Mouse (Mus musculus) midbrain, postnatal 0 days (tissue): ENCODE results near the gene Cdk1. TPM values are rescaled to one million over a fixed set of nuclear protein-coding genes. Genes with fewer than 3 reads are reported as not detected.

Experiments used
- ATAC-seq: fragments of 200-750 bp; cut with Nextera tagmentation; 2 replicates; pipeline ENCODE4 v1.8.0; 2017; ENCODE audit warnings: moderate number of reproducible peaks, mild to moderate bottlenecking, moderate TSS enrichment, moderate library complexity; ENCODE audit not compliant: low FRiP score
- DNase-seq: peaks from one replicate; pipeline ENCODE4 v3.0.0-alpha.2; 2015; ENCODE audit warnings: low spot score
- H3K27ac ChIP-seq: fragments of 300-500 bp; sonication (generic); 2 replicates; pipeline ENCODE4 v1.5.1; 2014; ENCODE audit warnings: low read depth, mild to moderate bottlenecking, low read length, mixed read lengths
- H3K27me3 ChIP-seq: fragments of 300-500 bp; sonication (generic); 2 replicates; pipeline ENCODE4 v1.6.1; 2014; ENCODE audit warnings: low read length, control low read depth, mixed read lengths; ENCODE audit not compliant: insufficient read depth
- H3K36me3 ChIP-seq: fragments of 300-500 bp; sonication (generic); 2 replicates; pipeline ENCODE4 v1.6.1; 2014; ENCODE audit warnings: low read length, control low read depth, mixed read lengths; ENCODE audit not compliant: insufficient read depth
- H3K4me1 ChIP-seq: fragments of 300-500 bp; sonication (generic); 2 replicates; pipeline ENCODE4 v1.6.1; 2014; ENCODE audit warnings: mild to moderate bottlenecking, control low read depth, antibody characterized with exemption, low read length, mixed read lengths; ENCODE audit not compliant: insufficient read depth
- H3K4me2 ChIP-seq: fragments of 300-500 bp; sonication (generic); 2 replicates; pipeline ENCODE4 v1.6.1; 2014; ENCODE audit warnings: low read depth, mild to moderate bottlenecking, low read length, mixed read lengths; ENCODE audit not compliant: poor library complexity, severe bottlenecking
- H3K4me3 ChIP-seq: fragments of 300-500 bp; sonication (generic); 2 replicates; pipeline ENCODE4 v1.5.1; 2014; ENCODE audit warnings: low read depth, mild to moderate bottlenecking, low read length, moderate library complexity
- H3K9ac ChIP-seq: fragments of 300-500 bp; sonication (generic); replicated peaks from 2 replicates; pipeline ENCODE4 v1.6.1; 2014; ENCODE audit warnings: mild to moderate bottlenecking, low read length, moderate library complexity, mixed read lengths; ENCODE audit not compliant: poor library complexity, severe bottlenecking
- H3K9me3 ChIP-seq: fragments of 300-500 bp; sonication (generic); 2 replicates; pipeline ENCODE4 v1.6.1; 2016; ENCODE audit warnings: low read length, control low read depth
- CTCF ChIP-seq: IDR thresholded peaks from 2 replicates; pipeline ENCODE4 v1.5.1; 2016; ENCODE audit warnings: antibody characterized with exemption, mild to moderate bottlenecking
- WGBS: fragments of 180-500 bp; shearing (Covaris S2); extraction: QIAGEN DNeasy Blood & Tissue Kit; methylation state at CpG from one replicate; pipeline ENCODE4 v1.1.7; 2014; 5-methylcytosine and 5-hydroxymethylcytosine counted together
- polyA plus RNA-seq: library from polyadenylated mRNA; unstranded; fragments of >200 nt; fragmentation: Nextera tagmentation; extraction: Ambion mirVana; gene quantifications from 2 replicates; pipeline ENCODE4 v1.2.1, GENCODE M21; 2015
- total RNA-seq: library from RNA; depleted of rRNA; stranded (reverse); fragments of >200 nt; gene quantifications from 2 replicates; pipeline ENCODE4 v1.2.3, GENCODE M21; 2014

Gene Cdk1
- total and polyA plus RNA-seq, 2 experiments from 2014 or later: 25.5 to 38.1 TPM

- Histone ChIP-seq H3K27me3 (no peaks in the 10 kb centered on the region), H3K36me3 (no peaks in the 10 kb centered on the region), H3K4me2 (no peak overlapping the region), H3K27ac (no peak overlapping the region), H3K4me3 (no peak overlapping the region), H3K9ac (no peak overlapping the region), H3K4me1 (no peaks in the 10 kb centered on the region), H3K9me3 (no peaks in the 10 kb centered on the region)
- 47% methylated on average over 5 of the region's 5 CpGs for WGBS
- DNase-seq (peak; percentile 76), ATAC-seq (no peak)
- peak; percentile 83 for TF ChIP-seq CTCF
These were observed 45.7 kb downstream of the Cdk1 start for GRCm38 (mm10) chr10:69307067-69307466.

DNA sequence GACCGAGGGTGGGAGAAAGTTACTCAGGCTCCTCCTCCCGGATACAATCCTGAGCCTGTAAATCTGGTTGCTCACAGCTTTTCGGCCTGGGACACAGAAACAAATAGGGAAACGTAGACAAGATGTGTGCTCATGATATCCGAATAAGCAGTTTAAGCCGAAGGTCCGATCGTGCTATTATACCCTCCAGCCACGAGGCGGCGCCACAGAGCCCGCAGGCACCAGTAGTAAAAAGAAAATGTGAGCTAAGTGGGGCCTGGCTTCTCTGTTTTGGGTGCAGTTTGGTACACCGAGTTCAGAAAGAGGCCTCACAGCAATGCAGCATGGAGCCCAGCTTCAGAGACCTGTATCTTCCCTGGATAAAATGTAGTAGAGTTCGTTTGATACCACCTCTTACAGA is 46.5 kb downstream of the Cdk1 start:
- peak; percentile 66 for TF ChIP-seq CTCF
- no peak for ATAC-seq
- no peak overlapping the region for H3K9ac ChIP-seq
- no peaks in the 10 kb centered on the region for H3K36me3 ChIP-seq
- no peaks in the 10 kb centered on the region for H3K4me1 ChIP-seq
- H3K4me3 ChIP-seq: no peak overlapping the region
- no peaks in the 10 kb centered on the region for H3K27me3 ChIP-seq
- 72% methylated on average over 14 of the region's 14 CpGs for WGBS
- H3K9me3 ChIP-seq: no peaks in the 10 kb centered on the region
- H3K27ac ChIP-seq: no peak overlapping the region
- H3K4me2 ChIP-seq: no peak overlapping the region
- no peak for DNase-seq

DNA sequence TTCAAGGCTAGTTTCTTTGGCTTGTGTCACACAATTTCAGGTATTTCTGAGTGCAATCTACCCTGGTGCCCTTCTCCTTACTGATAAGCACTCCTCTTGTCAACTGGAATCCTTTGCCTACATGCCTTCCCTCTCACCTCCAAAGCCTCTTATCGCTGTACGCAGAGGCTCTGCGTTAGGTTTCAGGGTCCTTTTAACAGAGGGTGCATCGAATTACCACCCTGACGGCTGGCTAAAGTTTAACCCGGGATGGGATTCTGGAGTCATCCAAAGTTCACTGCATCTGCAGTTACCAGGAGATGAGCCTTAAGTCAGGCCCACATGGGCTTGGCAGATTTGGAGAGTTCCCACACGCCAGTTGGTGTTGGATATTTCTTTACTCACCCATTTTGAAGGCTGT is 47.1 kb downstream of the Cdk1 start:
- no peak overlapping the region for H3K27ac ChIP-seq
- 82% methylated on average over 7 of the region's 7 CpGs for WGBS
- no peak overlapping the region for H3K9ac ChIP-seq
- H3K4me2 ChIP-seq: no peak overlapping the region
- no peaks in the 10 kb centered on the region for H3K9me3 ChIP-seq
- ATAC-seq: no peak
- H3K4me3 ChIP-seq: no peak overlapping the region
- no peak for DNase-seq
- TF ChIP-seq CTCF: no peak
- H3K4me1 ChIP-seq: no peaks in the 10 kb centered on the region
- H3K27me3 ChIP-seq: no peaks in the 10 kb centered on the region
- no peaks in the 10 kb centered on the region for H3K36me3 ChIP-seq

GRCm38 (mm10) chr10:69304819-69305218 is 47.9 kb downstream of the Cdk1 start:
- H3K4me3 ChIP-seq: no peak overlapping the region
- 88% methylated on average over 3 of the region's 3 CpGs for WGBS
- DNase-seq (no peak), ATAC-seq (no peak)
- no peaks in the 10 kb centered on the region for H3K9me3 ChIP-seq
- no peaks in the 10 kb centered on the region for H3K27me3 ChIP-seq
- no peak overlapping the region for H3K4me2 ChIP-seq
- H3K9ac ChIP-seq: no peak overlapping the region
- H3K4me1 ChIP-seq: no peaks in the 10 kb centered on the region
- no peaks in the 10 kb centered on the region for H3K36me3 ChIP-seq
- H3K27ac ChIP-seq: no peak overlapping the region
- no peak for TF ChIP-seq CTCF

DNA sequence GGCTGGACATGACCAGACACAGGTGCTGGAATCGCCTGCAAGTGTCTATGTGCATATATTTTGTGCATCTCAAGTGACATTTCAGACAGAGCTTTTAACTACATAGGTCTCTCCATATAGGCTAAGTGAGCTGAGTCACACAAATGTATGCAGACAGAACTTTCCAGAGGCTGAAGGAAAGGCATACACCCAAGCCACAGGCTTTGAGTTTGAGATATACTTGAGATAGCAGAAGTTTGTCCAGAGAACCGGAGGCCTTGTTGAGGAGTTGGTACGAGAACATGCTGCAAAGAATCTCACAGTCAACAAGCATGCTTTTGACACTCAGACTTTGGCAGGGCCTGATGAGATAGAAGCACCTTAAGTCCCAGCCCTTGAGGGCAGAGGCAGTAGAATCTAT is 50.1 kb downstream of the Cdk1 start:
- no peak for ATAC-seq
- H3K36me3 ChIP-seq: no peaks in the 10 kb centered on the region

DNA sequence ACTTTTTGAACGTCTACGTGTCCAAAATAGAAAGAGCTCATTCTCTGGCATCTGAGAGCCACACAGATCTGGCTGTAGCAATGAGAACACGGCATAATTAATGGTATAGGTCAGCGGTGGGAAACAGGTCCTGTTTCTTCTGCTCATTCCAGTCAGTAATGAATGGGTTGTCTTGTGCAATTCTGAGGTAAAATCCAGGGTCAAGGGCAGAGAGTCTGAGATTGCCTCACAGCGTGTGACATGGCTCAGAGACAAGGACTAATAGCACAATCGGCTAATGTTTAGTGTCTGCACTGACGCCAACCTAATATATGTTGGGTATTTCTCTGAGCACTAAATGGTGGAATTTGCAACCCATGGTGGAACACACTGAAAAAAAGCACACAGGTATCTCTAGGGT is 52.8 kb downstream of the Cdk1 start:
- Histone ChIP-seq H3K4me1 (no peaks in the 10 kb centered on the region), H3K27ac (no peak overlapping the region), H3K27me3 (no peaks in the 10 kb centered on the region), H3K9ac (no peak overlapping the region), H3K4me3 (no peak overlapping the region), H3K36me3 (no peaks in the 10 kb centered on the region), H3K9me3 (no peaks in the 10 kb centered on the region), H3K4me2 (no peak overlapping the region)
- no peak for ATAC-seq
- no peak for DNase-seq
- WGBS: 93% methylated on average over 7 of the region's 7 CpGs
- no peak for TF ChIP-seq CTCF

More for the DNA sequence above, 50.1 kb downstream of the Cdk1 start:
- Histone ChIP-seq H3K4me3 (no peak overlapping the region), H3K4me2 (no peak overlapping the region), H3K27ac (no peak overlapping the region), H3K9me3 (no peaks in the 10 kb centered on the region), H3K4me1 (no peaks in the 10 kb centered on the region), H3K9ac (no peak overlapping the region), H3K27me3 (no peaks in the 10 kb centered on the region)
- WGBS: 92% methylated on average over 3 of the region's 3 CpGs
- no peak for DNase-seq
- no peak for TF ChIP-seq CTCF
